Mouse (Mus musculus): Measurements from ENCODE around the gene Tmprss4. TPM values are rescaled to one million over a fixed set of nuclear protein-coding genes. Genes with fewer than 3 reads are reported as not detected.

Gene Tmprss4
- polyA plus RNA-seq, 1 experiment = not detected

GRCm38 (mm10) chr9:45179282-45179681 is 24.6 kb downstream of the Tmprss4 start:
- TF ChIP-seq GATA1 (IDR thresholded peaks at IDR 0.05; ENCODE audit: low read length) = no peak

DNA sequence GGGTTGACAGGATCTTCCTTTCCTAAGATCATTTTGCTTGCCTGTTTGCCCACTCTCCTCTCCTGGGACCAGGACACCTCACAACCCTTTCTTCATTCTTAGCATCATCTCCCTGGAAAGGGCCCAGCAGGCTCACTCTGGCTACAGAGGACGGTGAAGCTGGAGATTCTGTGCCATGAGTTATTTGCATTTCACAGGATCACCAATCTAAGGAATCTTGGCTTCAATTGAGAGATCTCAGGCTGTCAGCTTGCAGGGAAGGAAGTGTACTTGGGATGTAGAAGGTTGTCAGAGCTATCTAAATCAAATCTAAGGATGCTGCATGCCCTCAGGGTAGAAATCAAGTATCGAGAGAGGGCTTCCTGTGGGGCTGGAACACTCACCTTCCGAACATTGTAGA is 30.4 kb downstream of the Tmprss4 start:
- TF ChIP-seq GATA1 (IDR thresholded peaks at IDR 0.05; ENCODE audit: low read length) = no peak

DNA sequence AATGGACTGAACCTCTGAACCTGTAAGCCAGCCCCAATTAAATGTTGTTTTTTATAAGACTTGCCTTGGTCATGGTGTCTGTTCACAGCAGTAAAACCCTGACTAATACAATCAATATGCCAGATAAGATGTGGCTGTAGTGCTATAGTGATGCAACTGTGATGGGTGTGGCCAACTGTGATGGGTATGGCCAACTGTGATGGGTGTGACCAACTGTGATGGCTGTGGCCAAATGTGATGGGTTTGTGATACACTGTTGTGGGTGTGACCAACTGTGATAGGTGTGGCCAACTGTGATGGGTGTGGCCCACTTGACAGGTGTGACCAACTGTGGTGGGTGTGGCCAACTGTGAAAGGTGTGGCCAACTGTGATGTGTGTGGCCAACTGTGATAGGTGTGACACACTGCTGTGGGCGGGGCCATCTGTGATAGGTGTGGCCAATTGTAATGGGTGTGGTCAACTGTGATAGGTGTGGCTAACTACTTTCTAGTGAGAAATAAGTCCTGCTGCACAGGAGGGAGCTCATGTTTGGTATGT is 32.8 kb downstream of the Tmprss4 start:
- TF ChIP-seq GATA1 (IDR thresholded peaks at IDR 0.05; ENCODE audit: low read length) = no peak

DNA sequence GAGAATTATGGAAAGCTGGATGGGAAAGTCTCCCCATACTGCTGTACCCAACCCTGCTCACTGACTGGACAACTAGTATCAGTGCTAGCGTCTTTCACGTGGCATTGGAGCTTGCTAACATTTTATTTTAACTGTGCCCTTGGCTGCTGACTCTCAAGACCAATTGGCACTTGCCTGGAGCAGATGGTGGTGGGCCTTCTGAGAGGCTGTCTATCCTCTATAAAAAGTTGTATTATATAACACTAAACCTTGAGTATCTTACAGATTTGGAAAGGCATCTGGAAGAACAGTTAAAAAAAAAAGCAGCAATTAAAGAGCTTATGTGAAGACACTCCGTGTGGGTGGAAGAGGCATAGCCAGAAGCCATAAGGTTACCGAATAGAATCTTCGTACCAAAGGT is 33.7 kb downstream of the Tmprss4 start:
- no peak for TF ChIP-seq GATA1 (IDR thresholded peaks at IDR 0.05; ENCODE audit: low read length)

GRCm38 (mm10) chr9:45167903-45168302 is 36.0 kb downstream of the Tmprss4 start:
- no peak for TF ChIP-seq GATA1 (IDR thresholded peaks at IDR 0.05; ENCODE audit: low read length)

- no peak for TF ChIP-seq GATA1 (IDR thresholded peaks at IDR 0.05; ENCODE audit: low read length)
Observed at GRCm38 (mm10) chr9:45153361-45153760, 50.5 kb downstream of the Tmprss4 start.

- TF ChIP-seq GATA1 (IDR thresholded peaks at IDR 0.05; ENCODE audit: low read length) = no peak
Observed at GRCm38 (mm10) chr9:45150933-45151332, 53.0 kb downstream of the Tmprss4 start.

- TF ChIP-seq GATA1 (IDR thresholded peaks at IDR 0.05; ENCODE audit: low read length) = no peak
Observed at GRCm38 (mm10) chr9:45146267-45146597, 57.7 kb downstream of the Tmprss4 start.

DNA sequence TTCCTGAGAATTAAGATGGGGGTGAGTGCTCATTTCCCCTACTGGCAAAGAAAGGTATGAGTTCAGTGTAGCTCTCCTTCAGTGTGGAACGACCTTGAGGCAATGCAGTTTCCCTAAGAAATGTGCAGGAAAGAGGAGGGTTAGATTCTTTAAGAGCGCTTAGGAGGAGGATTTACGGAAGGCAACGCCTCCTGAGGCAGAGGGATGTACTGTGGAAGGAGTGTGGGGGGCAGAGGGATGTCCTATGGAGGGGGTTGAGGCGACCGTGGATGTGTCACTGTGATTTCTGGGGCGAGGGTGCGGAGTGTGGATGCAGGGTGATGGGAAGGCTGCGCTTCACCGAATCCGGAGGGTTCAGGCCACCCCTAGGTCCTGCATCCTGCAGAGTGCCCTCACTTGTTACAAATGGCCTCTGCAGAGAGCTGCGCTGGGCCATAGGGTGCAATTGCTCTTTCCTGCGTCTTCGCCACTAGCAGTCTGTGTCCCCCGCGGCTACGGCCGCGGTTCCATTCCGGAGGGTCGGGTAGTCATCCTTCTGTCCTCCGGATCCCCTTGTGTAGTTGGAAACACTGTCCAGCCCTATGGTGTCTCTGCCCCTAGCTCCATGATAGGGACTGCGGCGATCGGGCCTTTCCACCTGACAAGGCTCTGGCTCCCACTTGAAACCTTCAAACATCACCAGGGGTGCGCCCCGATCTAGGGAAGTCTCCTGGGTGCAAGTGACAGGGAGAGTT is 58.2 kb downstream of the Tmprss4 start:
- TF ChIP-seq GATA1 (IDR thresholded peaks at IDR 0.05; ENCODE audit: low read length) = no peak

GRCm38 (mm10) chr9:45142686-45143085 is 61.2 kb downstream of the Tmprss4 start:
- no peak for TF ChIP-seq GATA1 (IDR thresholded peaks at IDR 0.05; ENCODE audit: low read length)

GRCm38 (mm10) chr9:45140945-45141344 is 62.9 kb downstream of the Tmprss4 start:
- no peak for TF ChIP-seq GATA1 (IDR thresholded peaks at IDR 0.05; ENCODE audit: low read length)

- TF ChIP-seq GATA1 (IDR thresholded peaks at IDR 0.05; ENCODE audit: low read length) = no peak
Observed at GRCm38 (mm10) chr9:45139082-45139481, 64.8 kb downstream of the Tmprss4 start.

DNA sequence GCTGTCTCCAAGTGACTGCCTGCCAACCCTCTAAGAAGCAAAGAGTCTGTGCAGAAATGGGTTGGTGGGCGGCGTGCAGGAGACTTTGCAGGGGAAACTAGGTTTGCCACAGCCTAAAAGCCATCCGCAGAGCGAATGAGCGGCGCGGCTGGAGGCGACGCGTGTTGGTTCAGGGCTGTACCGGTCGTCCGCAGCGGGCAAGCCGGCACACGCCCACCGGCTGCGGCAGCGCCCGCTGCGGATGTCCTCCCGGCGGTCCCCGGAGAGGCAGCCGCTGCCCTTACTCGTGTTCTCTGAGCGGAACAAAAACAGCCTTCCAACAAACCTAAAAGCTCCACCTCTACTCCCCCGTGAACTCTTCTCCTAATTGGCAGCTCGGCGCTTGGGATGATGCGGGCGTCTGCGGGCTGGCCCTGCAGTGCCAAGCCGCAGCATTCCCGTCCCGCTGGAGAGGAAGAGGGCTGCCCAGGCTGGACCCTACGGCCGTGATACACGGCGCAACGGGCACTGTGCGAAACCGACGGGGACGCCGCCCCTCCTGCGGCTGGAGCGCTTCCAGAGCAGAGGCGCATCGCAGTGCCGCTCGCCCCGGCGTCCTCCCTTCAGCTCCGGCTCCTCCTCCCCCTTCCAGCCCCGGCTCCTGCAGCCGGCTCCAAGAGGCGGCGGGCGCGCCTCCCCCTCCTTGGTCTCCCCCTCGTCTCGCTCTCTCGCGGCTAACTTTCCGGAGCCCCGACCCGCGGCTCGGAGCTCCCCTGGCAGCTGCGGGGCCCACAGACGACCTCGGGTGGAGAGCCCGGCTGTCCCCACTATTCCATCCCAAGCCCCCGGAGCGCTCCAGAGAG is 65.5 kb downstream of the Tmprss4 start, which contains the start of gene Scn4b:
Gene Scn4b (plus strand): TSS at position 205 of the 842 bp plus-strand sequence.
- no peak for TF ChIP-seq GATA1 (IDR thresholded peaks at IDR 0.05; ENCODE audit: low read length)

GRCm38 (mm10) chr9:45136442-45137169 is 67.3 kb downstream of the Tmprss4 start:
- no peak for TF ChIP-seq GATA1 (IDR thresholded peaks at IDR 0.05; ENCODE audit: low read length)

- TF ChIP-seq GATA1 (IDR thresholded peaks at IDR 0.05; ENCODE audit: low read length) = no peak
Observed at GRCm38 (mm10) chr9:45133484-45134310, 70.2 kb downstream of the Tmprss4 start.

Data from G1E-ER4 (cell line).